Mouse (Mus musculus) heart, adult 8-10 months (tissue): ENCODE results near the gene Cyb561. TPM values are rescaled to one million over a fixed set of nuclear protein-coding genes. Genes with fewer than 3 reads are reported as not detected.

Source experiments
- DNase-seq: peaks from one replicate; pipeline ENCODE4 v3.0.0; 2022; ENCODE audit warnings: low spot score
- total RNA-seq, 4 experiments: library from RNA; stranded (reverse); gene quantifications; 2 replicates each; pipeline ENCODE4 v1.2.4; 2022

Cyb561 gene
- total RNA-seq, 4 experiments from 2014 or later = 7.5 to 11.0 (median 8.7) TPM

DNA sequence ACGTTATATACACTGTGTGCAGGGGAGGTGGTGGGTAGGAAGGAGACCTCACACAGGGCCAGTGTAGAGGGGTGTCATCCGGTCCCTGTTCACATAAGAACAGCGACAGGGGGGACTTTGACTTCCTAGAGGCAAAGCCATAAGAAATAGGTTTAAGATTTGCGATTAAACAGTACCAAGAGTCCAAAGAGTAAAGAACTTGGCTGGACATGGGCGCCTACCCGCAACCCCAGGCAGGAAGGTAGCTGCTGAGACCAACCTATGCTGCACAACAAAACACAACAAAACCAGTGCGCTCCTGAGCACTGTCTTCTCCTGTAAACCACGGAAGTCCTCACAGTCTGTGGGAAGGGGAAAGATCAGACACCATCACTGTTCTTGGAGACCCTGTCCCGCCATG lies 1.0 kb downstream of the Cyb561 start:
- no peak for DNase-seq

DNA sequence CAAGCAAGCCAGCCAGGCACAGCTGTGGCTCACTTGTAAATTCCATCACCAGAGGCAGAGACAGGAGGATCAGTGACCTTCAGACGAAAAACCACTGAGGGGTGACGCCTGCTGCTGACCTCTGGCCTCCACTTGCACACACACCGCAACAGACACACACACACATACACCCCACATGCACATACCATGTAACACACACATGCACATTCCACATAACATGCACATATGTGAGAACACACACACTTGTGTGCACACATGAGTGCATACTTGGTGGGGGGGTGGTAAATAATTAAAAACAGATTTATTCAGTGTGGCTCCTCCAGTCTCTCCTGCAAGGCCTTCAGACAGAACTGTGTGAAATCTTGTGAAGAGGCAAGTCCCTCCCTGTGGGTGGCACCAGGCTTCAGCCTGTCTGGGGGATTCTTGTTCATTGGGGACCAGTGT lies 1.5 kb downstream of the Cyb561 start:
- DNase-seq = no peak

DNA sequence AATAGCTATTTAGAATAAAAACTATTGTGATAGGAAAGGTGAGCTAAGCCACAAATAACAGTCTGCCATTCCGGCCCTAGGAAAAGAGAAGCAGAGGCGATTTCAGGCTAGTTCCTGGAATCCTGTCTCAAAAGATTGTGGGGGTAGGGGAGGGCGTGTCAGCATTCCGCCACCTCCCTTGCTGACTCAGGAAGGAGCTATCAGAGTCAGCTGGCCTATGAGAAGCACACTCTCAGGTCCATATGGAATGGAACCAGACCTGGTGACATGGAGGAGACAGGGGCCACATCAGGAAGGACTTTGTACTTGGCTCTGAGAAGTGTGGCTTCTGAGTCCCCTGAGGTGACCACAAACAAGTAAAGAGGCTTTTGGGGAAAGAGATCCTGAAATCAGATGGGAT lies 2.6 kb downstream of the Cyb561 start:
- no peak for DNase-seq

DNA sequence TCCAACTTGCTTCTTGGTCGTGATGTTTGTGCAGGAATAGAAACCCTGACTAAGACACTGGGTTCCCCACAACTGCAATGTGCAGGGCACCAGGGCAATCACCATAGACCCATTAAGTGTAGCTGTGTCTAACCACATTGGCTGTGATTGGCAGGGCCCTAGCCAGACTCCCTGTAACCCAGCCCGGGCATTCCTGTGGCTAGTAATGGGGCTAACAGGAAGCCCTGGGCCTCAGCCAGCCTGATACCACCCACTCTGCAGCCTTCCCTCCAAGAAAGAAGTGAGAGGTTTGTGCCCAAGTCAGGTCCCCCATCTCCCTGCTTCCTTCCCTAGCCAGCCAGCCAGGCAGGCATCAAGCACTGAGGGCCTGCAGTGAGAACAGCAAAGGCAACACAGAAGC lies 4.9 kb downstream of the Cyb561 start:
- no peak for DNase-seq

DNA sequence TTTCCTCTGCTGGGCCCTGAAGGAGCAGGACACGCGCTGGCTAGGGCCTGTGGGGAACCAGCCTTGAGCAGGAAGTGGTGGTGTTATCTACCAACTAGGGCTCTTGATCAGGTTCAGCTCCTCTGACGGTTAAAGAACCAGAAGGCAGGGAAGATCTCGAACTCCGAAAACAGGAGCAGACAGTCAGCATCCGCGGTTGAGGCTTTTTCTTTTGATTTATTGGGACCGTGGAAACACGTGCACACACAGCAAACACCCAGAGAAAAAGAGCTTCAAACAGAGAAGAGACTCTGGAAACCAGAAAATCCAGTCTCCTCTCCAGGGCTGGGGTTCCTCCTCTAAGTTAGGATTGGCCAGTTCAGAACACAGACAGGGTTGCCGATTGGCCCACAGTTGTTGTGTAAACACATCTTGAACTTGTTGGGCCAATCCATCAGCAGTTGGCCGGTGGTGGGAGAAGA lies 6.4 kb downstream of the Cyb561 start:
- DNase-seq = no peak

DNA sequence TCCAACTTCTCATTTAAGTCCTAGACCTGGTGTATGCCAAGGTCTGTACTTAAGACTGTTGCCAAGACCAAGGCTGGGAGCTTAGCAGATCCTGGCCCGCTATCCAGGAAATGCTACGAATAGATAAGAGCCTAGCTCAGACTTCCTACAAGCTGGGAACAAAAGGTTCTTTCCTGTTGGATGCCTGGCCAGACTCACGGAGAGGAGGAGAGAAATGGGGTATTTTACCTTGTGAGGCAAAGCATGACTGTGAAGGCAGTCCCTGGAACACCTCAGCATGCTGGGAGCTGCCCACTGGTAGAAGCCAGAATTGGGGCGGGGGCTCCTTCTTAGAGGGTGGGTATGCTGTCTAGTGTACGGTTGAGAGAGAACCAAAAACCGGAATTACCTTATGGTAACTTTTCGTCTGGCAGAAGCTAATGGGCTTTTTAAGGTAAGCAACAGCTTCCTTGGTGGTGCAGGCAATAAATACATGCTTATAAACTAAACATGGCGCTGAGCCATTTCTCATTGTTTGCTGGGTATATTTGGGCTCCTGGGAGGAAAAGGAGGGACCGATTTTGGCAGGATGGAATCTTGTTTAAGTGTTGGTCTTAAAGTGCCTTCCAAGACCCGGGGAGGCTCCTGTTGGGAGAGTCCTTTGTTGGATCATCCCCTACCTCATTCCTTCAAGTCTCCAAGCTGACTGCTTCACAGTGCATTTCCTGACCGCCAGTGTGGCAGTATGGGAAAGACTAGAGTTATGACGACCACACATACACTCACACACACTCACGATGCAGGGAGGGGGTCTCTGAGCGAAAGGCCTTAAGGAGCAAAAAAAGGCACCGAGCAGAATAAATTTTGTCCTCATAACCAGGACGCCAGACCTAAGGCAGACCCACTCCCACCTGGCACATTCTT lies 8.1 kb downstream of the Cyb561 start:
- peak; percentile 87 for DNase-seq

DNA sequence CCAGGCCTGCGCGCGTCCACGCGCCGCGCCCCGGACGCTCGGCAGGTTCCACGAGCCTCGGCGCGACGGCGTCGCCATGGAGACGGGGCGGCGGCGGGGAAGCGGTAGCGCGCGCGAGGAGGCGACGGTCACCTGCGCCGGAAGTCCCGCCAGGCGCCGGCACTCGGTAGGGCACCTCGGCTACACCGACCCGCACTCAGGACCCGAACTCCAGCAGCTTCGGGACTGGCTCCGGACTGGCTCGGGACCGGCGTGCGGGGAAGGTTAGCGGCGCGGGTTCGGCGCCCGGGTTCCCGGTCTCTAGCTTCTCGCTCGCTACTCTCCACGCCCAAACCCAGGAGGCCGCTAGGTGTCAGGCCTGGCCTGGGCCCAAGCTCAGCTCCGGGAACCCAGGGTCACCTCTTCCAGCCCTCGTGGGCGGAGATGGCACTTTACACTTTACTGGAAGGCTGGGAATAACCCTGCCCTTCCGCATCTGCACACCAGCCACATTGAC lies 9.0 kb downstream of the Cyb561 start:
- peak; percentile 85 for DNase-seq

DNA sequence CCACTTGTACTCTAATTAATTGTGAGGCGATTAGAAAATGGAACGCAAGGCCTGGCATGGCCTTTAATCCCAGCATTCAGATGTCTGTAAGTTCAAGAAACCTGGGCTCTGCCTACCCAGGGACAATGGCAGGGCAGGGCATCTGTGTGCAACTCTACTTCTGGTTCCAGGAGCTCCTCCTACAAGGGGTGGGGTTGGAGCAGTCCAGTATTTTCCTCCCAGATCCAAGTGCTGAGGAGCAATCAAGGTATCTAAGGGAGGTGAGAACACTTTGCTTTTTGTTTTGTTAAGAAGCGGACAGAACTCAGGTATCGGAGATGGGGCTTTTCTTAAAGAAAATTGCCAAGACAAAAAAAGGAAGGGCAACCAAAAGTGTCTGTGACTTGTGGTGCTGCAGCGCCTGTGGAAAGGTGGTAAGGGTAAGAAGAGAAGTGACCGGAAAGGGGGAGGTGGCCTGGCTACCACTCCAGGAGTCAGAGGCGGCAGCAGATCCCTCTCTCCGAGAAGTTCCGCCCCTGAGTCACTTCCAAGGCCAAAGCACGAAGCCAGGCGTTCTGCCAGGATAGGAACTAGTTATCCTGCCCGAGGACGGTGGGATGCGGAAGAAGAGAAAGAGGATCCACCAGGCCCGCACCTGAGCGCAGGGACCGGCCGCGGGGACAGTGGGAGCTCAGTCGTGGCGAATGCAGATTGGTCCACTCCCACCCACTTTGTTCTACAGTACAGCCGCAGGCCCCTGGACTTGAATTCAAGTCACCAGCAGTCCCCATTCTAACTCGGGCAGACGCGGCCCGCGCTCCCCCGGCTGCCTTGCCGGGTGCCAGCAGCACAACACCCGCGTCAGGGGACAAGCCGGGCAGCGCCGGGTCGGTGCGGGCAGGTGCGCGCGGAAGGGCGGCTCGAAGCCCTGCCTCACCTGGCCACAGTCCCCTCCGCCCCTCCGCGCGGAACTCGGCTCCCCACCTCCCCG lies 9.7 kb downstream of the Cyb561 start:
- no peak for DNase-seq

DNA sequence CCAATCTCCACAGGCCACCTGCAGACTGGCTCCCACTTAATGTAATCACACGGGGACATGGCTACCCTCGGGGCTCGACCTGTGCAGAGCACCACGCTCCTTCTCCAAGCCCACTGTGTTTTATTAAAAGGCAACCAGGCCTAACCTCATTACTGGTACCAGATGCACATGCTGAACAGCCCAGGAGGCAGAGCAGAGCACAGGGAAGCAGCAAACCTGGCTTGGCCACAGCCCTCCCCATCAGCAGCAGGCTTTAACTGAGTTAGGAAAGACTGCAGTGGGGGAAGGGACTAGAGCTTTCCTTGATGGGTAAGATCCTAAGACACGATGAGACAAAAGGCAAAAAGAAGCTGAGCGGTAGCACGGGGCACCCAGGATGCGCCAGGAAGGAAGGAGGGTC lies 11.2 kb downstream of the Cyb561 start:
- DNase-seq = no peak

DNA sequence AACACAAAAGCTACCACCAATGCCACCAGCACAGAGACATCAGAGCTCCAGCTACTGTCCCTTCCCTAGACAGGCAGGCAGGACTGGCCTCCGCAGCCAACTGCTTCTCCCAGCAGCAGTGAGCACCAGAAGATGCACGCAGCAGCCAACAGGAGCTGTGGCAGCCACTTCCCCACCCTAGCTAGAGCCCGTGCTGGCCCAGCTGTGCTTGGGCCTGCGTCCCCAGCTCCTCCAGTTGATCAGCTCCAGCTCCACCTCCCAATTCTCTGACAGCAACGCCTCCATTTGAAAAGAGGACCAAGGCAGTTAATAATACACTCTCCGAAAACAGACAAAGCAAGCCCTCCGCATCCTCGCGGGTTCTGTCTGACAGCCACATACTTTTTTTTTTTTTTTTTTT lies 14.4 kb downstream of the Cyb561 start:
- DNase-seq = no peak

DNA sequence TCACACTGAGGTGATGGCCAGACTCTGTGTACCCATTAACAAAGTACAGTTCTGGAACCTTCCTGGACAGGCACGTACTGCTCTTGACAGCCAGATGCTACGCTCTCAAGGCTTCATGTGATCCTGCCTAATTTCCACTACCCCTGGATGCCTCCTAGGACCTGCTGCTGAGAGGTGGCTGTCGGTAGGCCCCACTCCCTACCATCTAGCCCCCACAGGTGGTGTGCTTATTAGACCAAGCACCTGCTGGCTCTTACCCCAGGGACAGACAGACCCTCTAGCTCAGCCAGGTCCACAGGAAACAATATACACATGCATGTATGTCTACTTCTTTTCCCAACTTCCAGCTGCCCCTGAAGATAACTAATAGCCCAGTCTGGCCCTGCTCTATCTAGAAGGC lies 16.2 kb downstream of the Cyb561 start:
- no peak for DNase-seq

DNA sequence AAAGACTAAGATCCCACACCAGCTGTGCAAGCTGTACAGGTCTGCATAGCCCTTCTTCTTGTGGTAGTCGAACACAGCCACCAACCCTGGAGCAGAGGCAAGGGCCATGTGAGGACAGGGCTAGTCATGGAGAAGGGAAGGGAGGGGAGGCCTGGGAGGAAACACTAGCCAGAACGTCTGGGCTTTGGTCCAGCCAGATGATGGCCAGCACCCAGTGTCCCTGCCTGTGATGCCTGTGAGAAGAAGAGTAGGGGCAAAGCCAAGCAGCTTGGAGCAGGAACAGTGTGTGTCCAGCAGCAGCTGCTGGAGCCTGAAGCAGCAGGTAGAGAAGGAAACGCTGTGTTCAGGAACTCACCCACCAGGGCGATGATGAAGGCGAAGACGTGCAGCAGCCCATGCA lies 16.9 kb downstream of the Cyb561 start:
- DNase-seq = peak; percentile 93

DNA sequence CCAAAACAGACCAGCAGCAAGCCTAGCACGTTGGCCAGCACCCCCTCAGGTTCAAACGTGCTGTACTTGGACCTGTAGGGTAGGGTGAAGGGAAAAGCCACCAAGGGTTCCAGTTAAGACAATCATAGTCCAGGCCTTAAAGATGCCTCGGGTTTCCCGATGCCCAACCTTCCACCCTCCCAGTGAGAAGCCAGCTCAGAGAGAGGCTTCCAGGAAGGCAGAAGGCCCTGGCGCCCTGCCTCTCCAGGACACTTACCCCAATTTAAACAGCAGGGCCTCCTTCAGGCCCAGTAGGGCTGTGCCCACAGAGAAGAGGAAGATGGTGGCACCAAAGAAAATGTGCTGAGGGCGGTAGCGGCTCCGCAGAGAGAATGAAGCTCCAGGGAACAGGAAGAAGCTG lies 17.6 kb downstream of the Cyb561 start:
- no peak for DNase-seq

DNA sequence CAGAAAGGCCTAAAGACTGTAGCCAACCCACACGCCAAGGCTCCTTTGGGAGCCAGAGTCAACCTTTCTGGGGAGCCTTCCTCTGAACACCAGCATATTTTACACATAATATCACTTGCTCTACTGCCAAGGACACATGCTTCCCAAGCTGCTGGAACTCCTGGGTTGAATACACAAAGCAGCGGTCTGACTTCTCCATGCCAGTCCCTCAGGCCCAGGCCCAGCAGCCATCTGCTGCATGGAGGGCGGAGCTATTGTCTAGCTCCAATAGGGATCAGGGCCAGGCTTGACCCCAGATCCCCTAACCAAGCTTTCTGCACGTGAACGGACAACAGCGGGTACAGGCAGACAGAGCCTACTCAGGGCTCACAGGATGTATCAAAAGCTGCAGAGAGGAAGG lies 18.3 kb downstream of the Cyb561 start:
- DNase-seq = peak; percentile 63

DNA sequence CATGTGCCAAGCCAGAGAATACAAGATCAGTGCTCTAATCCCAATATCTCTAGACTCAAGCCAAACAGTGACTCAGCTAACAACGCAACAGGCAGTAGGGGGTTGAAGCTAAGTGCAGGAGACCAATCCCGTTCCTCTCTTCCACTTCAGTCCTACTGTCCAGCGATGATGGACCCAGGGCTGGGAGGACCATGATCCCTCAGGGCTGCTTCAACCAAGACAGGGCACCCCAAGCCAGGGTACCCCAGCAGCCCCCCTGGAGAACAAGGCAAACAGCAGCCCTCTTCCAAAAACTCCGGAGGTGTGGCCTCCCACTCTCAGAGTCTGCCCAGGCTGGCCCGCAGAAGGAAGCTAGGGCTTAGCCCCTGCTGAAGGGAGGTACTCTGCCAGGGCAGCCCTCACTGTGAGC lies 18.8 kb downstream of the Cyb561 start:
- DNase-seq = peak; percentile 46

DNA sequence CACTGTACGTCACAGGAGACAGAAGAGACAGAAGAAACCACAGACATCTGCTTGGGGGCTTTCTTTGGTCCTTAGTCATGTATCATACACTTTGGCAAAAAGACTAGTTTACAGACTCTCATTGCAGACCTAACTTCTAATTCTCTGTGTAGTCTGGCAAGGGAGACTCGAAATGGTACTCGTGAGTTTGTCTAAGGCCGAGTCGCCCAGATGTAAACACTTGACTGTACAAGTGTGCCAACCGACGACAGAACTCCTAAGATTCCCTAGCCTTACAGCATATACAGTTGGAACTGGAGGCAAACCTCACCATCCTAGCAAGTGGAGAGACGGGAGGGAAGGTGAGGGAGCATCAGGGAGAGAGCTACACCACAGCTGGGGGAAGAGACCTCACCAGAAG lies 19.4 kb downstream of the Cyb561 start:
- DNase-seq = no peak

DNA sequence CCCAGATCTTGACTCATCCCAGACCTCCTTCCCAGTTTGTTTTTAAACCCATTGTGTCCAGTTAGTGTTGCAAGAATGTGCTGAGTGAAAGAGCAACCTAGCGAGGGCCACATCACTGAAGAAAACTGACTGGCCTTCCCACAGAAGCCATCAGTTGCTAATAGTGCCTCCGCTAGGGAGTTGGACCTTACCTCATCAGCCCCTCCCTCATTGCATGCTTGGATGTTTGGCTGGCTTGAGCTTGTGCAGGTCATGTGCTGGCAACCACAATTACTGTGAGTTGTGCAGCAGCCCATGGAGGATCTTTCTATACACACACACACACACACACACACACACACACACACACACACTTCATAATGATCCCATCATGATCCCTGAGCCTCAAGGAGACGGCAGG lies 21.8 kb downstream of the Cyb561 start:
- DNase-seq = no peak

DNA sequence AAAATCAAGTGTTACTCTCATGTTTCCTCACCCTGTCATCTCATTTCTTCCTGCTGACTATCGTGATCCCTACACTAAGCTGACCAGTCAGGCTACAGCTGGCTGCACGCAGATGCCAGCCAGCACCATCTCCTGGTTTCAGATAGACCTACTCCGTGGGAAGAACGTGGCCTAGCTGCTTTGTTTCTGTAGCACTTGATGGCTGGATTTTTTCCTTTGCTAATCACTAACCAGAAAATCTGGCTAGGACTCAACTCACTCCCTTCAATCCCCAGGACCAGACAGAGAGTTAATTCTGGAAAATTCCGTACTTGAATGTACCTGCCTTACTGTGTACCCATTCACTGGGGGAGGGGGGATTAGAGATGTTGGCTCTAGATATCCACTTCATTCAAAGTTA lies 25.0 kb downstream of the Cyb561 start:
- no peak for DNase-seq

DNA sequence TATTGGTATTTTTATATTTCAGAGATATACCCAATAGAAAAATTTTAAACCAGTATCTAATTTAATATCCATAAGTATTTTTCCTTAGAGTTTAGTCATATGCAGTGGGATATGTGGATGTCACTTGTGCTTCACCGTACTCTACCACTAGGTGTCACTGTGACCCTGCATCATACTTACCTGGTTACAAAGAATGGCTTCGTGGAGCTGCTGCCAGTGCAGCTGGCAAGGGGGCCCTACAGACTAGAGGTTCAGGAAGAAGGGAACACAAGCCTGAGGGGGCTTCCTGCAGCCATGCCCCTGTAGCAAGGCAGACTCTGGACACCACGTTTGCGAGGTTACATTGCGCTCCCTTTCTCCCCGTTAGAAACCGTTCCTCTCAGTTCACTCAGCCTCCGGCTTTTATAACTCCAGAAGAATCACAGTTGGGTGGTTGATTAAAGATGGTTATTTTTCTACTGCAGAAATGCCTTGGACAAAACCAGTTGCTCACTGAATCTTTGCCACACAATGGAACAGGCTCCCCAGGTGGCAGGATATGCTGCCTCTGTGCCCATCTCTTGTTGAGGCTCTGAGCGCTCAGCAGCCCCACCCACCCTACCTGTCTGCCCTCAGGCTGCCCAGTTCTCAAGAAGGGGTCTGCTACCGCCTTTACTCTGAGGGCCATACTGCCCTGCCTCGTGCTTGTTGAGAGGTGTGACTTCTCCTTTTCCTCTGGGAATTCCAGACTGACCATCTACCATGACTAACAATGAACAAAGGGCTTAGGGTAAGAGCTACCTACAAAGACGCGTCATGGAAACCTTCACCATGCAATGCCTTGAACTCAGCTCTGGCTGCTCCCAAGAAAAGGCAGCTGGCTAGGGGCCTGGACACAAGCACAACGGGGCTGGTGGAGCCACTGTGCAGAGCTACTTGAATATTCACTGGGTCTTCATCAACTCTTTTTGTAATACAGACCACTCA lies 25.8 kb downstream of the Cyb561 start:
- DNase-seq = peak; percentile 75

DNA sequence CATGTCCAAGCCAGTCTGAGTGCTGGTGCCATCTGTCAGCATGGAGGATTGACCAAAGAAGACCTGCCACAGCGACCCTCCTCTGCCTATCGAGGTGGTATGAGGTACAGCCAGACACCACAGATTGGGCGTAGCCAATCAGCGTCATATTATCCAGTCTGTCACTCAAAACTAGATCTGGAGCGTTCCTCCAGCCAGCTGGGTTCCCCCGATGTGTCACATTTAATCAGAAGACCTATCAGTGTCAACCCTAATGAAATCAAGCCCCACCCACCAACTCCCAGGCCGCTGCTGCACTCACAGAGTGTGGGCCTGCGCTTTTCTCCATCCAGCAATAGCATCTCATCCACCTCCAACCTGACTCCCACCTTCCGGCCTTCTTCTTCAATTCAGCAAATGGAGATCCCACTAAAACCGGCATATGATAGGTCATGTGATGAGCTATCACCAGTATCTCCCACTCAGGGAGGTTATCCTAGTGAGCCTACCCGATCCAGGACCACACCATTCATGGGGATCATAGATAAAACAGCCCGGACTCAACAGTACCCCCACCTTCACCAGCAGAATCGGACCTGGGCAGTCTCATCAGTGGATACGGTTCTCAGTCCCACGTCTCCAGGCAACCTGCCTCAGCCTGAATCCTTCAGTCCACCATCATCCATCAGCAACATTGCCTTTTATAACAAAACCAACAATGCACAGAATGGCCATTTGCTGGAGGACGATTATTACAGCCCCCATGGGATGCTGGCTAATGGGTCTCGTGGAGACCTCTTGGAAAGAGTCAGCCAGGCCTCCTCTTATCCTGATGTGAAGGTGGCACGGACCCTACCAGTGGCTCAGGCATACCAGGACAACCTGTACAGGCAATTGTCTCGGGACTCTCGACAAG lies 30.1 kb downstream of the Cyb561 start:
- no peak for DNase-seq
